Mouse (Mus musculus) natural killer cell, adult 2 months (primary cell): ENCODE measurements at regions not wholly inside any gene's neighbourhood (a gene's known extent, or its start where the extent isn't known, plus 50 kb on each side); places are given as distances from the start of the nearest gene placed in this dataset.

ENCODE experiments used
- DNase-seq, 2 experiments: peaks; one replicate each; pipeline ENCODE4 v3.0.0; 2022; ENCODE audit warnings: low spot score in 2 of 2

- DNase-seq = no peak
These were observed 459.6 kb downstream of the Psat1 start for GRCm38 (mm10) chr19:15487576-15487975.

GRCm38 (mm10) chr19:15481605-15482004, 465.5 kb downstream of the Psat1 start:
- DNase-seq = no peak

GRCm38 (mm10) chr19:15469541-15469940, 477.6 kb downstream of the Psat1 start:
- no peak for DNase-seq

GRCm38 (mm10) chr19:15466713-15467112, 480.4 kb downstream of the Psat1 start:
- DNase-seq = no peak

- DNase-seq = no peak
These were observed 481.9 kb downstream of the Psat1 start for GRCm38 (mm10) chr19:15465063-15465760.

- no peak for DNase-seq
These were observed 489.3 kb downstream of the Psat1 start for GRCm38 (mm10) chr19:15457793-15458192.

GRCm38 (mm10) chr19:15456943-15457735, 490.0 kb downstream of the Psat1 start:
- no peak for DNase-seq

GRCm38 (mm10) chr19:15448989-15449388, 498.1 kb downstream of the Psat1 start:
- no peak for DNase-seq

- DNase-seq = no peak
These were observed 515.3 kb downstream of the Psat1 start for GRCm38 (mm10) chr19:15431798-15432197.

GRCm38 (mm10) chr19:15421311-15421710, 525.8 kb downstream of the Psat1 start:
- no peak for DNase-seq

GRCm38 (mm10) chr19:15398624-15399023, 548.5 kb downstream of the Psat1 start:
- DNase-seq = no peak

- no peak for DNase-seq
These were observed 575.5 kb downstream of the Psat1 start for GRCm38 (mm10) chr19:15371682-15372081.

GRCm38 (mm10) chr19:15366951-15367350, 580.2 kb downstream of the Psat1 start:
- DNase-seq = no peak

- DNase-seq = no peak
These were observed 590.0 kb downstream of the Psat1 start for GRCm38 (mm10) chr19:15357181-15357580.

- DNase-seq = no peak
These were observed 598.8 kb downstream of the Psat1 start for GRCm38 (mm10) chr19:15348356-15348755.

GRCm38 (mm10) chr19:15342229-15342628, 604.9 kb downstream of the Psat1 start:
- DNase-seq = no peak

GRCm38 (mm10) chr19:15340305-15340983, 606.7 kb downstream of the Psat1 start:
- DNase-seq = no peak

GRCm38 (mm10) chr19:15339979-15340304, 607.2 kb downstream of the Psat1 start:
- no peak for DNase-seq

GRCm38 (mm10) chr19:15330155-15330554, 617.0 kb downstream of the Psat1 start:
- no peak for DNase-seq

GRCm38 (mm10) chr19:15299474-15299873, 647.7 kb downstream of the Psat1 start:
- DNase-seq = no peak

GRCm38 (mm10) chr19:15285016-15285415, 662.1 kb downstream of the Psat1 start:
- DNase-seq = no peak

- no peak for DNase-seq
These were observed 644.9 kb upstream of the Tle4 start for GRCm38 (mm10) chr19:15242781-15243180.
